Mouse (Mus musculus) embryonic facial prominence, embryonic 15.5 days (tissue): ENCODE measurements around the gene Rnase13. TPM values are rescaled to one million over a fixed set of nuclear protein-coding genes. Genes with fewer than 3 reads are reported as not detected.

Source experiments
- ATAC-seq: fragments of 200-750 bp; cut with Nextera tagmentation; 2 replicates; pipeline ENCODE4 v1.8.0; 2017; ENCODE audit warnings: low read depth, moderate TSS enrichment; ENCODE audit not compliant: insufficient number of reproducible peaks, low FRiP score, low TSS enrichment
- H3K27ac ChIP-seq: fragments of 300-500 bp; sonication (generic); replicated peaks from 2 replicates; pipeline ENCODE4 v1.5.1; 2015; ENCODE audit warnings: mild to moderate bottlenecking, inconsistent platforms
- H3K27me3 ChIP-seq: fragments of 300-500 bp; sonication (generic); 2 replicates; pipeline ENCODE4 v1.6.1; 2015; ENCODE audit warnings: inconsistent platforms
- H3K36me3 ChIP-seq: fragments of 300-500 bp; sonication (generic); 2 replicates; pipeline ENCODE4 v1.6.1; 2015; ENCODE audit warnings: mild to moderate bottlenecking, inconsistent platforms
- H3K4me1 ChIP-seq: fragments of 300-500 bp; sonication (generic); 2 replicates; pipeline ENCODE4 v1.6.1; 2015; ENCODE audit warnings: inconsistent platforms
- H3K4me2 ChIP-seq: fragments of 300-500 bp; sonication (generic); replicated peaks from 2 replicates; pipeline ENCODE4 v1.6.1; 2015; ENCODE audit warnings: mild to moderate bottlenecking, inconsistent platforms
- H3K4me3 ChIP-seq: fragments of 300-500 bp; sonication (generic); replicated peaks from 2 replicates; pipeline ENCODE4 v1.5.1; 2015; ENCODE audit warnings: mild to moderate bottlenecking, inconsistent platforms
- H3K9ac ChIP-seq: fragments of 300-500 bp; sonication (generic); 2 replicates; pipeline ENCODE4 v1.6.1; 2015; ENCODE audit warnings: inconsistent platforms
- H3K9me3 ChIP-seq: fragments of 300-500 bp; sonication (generic); replicated peaks from 2 replicates; pipeline ENCODE4 v1.6.1; 2016; ENCODE audit warnings: inconsistent platforms
- WGBS: fragments of 180-500 bp; shearing (Covaris S2); methylation state at CpG from one replicate; pipeline ENCODE4 v1.1.7; 2015; 5-methylcytosine and 5-hydroxymethylcytosine counted together
- polyA plus RNA-seq: library from polyadenylated mRNA; unstranded; fragments of >200 nt; fragmentation: Nextera tagmentation; extraction: Ambion mirVana; gene quantifications from 2 replicates; pipeline ENCODE4 v1.2.1, GENCODE M21; 2015

Gene Rnase13
- polyA plus RNA-seq, 1 experiment from 2014 or later, result not detected

- Histone ChIP-seq H3K4me1 (no peaks in the 10 kb centered on the region), H3K4me2 (no peak overlapping the region), H3K27ac (no peak overlapping the region), H3K36me3 (no peaks in the 10 kb centered on the region), H3K4me3 (no peak overlapping the region), H3K9me3 (no peaks in the 10 kb centered on the region), H3K27me3 (peaks cover 3% of the 10 kb centered on the region; the same call in 1 of the 2 replicates), H3K9ac (no peak overlapping the region)
- ATAC-seq, result no peak
- WGBS, result 67% methylated on average over 9 of the region's 9 CpGs
These were observed 50.8 kb downstream of the Rnase13 start for GRCm38 (mm10) chr14:51871741-51872140.

Other genes starting within 250 kb of the Rnase13 start
- gene Gm17079, start 227.3 kb downstream of the Rnase13 start, polyA plus RNA-seq, result not detected in 2 replicates
- not detected in 2 replicates for gene Gm5800, start 205.6 kb downstream of the Rnase13 start, polyA plus RNA-seq
- not detected in 2 replicates for gene Ang4, start 149.2 kb downstream of the Rnase13 start, polyA plus RNA-seq
- not detected in 2 replicates for gene AY358078, start 122.7 kb downstream of the Rnase13 start, polyA plus RNA-seq
- gene Ear6, start 69.1 kb downstream of the Rnase13 start, polyA plus RNA-seq, result not detected in 2 replicates
- 44.1 and 50.7 TPM in 2 replicates for gene Mettl17, start 37.9 kb downstream of the Rnase13 start, polyA plus RNA-seq
- gene Slc39a2, start 29.9 kb downstream of the Rnase13 start, polyA plus RNA-seq, result 5.5 and 8.1 TPM in 2 replicates
- 79.3 and 98.2 TPM in 2 replicates for gene Ndrg2, start 8.6 kb downstream of the Rnase13 start, polyA plus RNA-seq
- gene Tppp2, start 4.3 kb downstream of the Rnase13 start, polyA plus RNA-seq, result not detected in 2 replicates
- gene Arhgef40, start 61.9 kb upstream of the Rnase13 start, polyA plus RNA-seq, result 144 and 150 TPM in 2 replicates
- gene Tmem253, start 92.9 kb upstream of the Rnase13 start, polyA plus RNA-seq, result 0.53 and 0.60 TPM in 2 replicates
- 33.7 and 33.8 TPM in 2 replicates for gene Zfp219, start 98.0 kb upstream of the Rnase13 start, polyA plus RNA-seq
- gene Olfr221, start 119.7 kb upstream of the Rnase13 start, polyA plus RNA-seq, result 0.19 TPM in 1 of 2 replicates, not detected in the other
- 549 and 552 TPM in 2 replicates for gene Hnrnpc, start 181.3 kb upstream of the Rnase13 start, polyA plus RNA-seq
- 57.0 and 59.8 TPM in 2 replicates for gene Rpgrip1, start 187.9 kb upstream of the Rnase13 start, polyA plus RNA-seq